Mouse (Mus musculus) kidney, embryonic 14.5 days (tissue): Measurements from ENCODE around the gene Rln1. TPM values are rescaled to one million over a fixed set of nuclear protein-coding genes. Genes with fewer than 3 reads are reported as not detected.
A peak's percentile ranks its signal among the peaks of the same experiment; 100 is the strongest.

ENCODE experiments used
- ATAC-seq: fragments of 200-750 bp; cut with Nextera tagmentation; 2 replicates; pipeline ENCODE4 v1.8.0; 2017; ENCODE audit warnings: moderate number of reproducible peaks, mild to moderate bottlenecking, moderate TSS enrichment, moderate library complexity; ENCODE audit not compliant: low FRiP score, low TSS enrichment
- H3K27ac ChIP-seq: fragments of 300-500 bp; sonication (generic); 2 replicates; pipeline ENCODE4 v1.5.1; 2014; ENCODE audit warnings: low read depth, mild to moderate bottlenecking, low read length, moderate library complexity, mixed read lengths
- H3K27me3 ChIP-seq: fragments of 300-500 bp; sonication (generic); 2 replicates; pipeline ENCODE4 v1.6.1; 2014; ENCODE audit warnings: mild to moderate bottlenecking, low read length; ENCODE audit not compliant: control insufficient read depth, insufficient read depth
- H3K36me3 ChIP-seq: fragments of 300-500 bp; sonication (generic); 2 replicates; pipeline ENCODE4 v1.6.1; 2014; ENCODE audit warnings: low read length, mixed read lengths; ENCODE audit not compliant: control insufficient read depth, insufficient read depth
- H3K4me1 ChIP-seq: fragments of 300-500 bp; sonication (generic); 2 replicates; pipeline ENCODE4 v1.6.1; 2014; ENCODE audit warnings: low read length, mixed read lengths; ENCODE audit not compliant: control insufficient read depth, insufficient read depth
- H3K4me2 ChIP-seq: fragments of 300-500 bp; sonication (generic); replicated peaks from 2 replicates; pipeline ENCODE4 v1.6.1; 2014; ENCODE audit warnings: low read depth, mild to moderate bottlenecking, low read length
- H3K4me3 ChIP-seq: fragments of 300-500 bp; sonication (generic); 2 replicates; pipeline ENCODE4 v1.5.1; 2014; ENCODE audit warnings: mild to moderate bottlenecking, low read length
- H3K9ac ChIP-seq: fragments of 300-500 bp; sonication (generic); 2 replicates; pipeline ENCODE4 v1.6.1; 2014; ENCODE audit warnings: low read depth, mild to moderate bottlenecking, low read length, moderate library complexity
- H3K9me3 ChIP-seq: fragments of 300-500 bp; sonication (generic); 2 replicates; pipeline ENCODE4 v1.6.1; 2016; ENCODE audit warnings: low read length; ENCODE audit not compliant: control insufficient read depth
- WGBS: fragments of 180-500 bp; shearing (Covaris S2); extraction: QIAGEN DNeasy Blood & Tissue Kit; methylation state at CpG from one replicate; pipeline ENCODE4 v1.1.7; 2014; 5-methylcytosine and 5-hydroxymethylcytosine counted together
- polyA plus RNA-seq: library from polyadenylated mRNA; unstranded; fragments of >200 nt; fragmentation: Nextera tagmentation; extraction: Ambion mirVana; gene quantifications from 2 replicates; pipeline ENCODE4 v1.2.1, GENCODE M21; 2014

The Rln1 gene
- polyA plus RNA-seq, 1 experiment from 2014 or later: not detected

DNA sequence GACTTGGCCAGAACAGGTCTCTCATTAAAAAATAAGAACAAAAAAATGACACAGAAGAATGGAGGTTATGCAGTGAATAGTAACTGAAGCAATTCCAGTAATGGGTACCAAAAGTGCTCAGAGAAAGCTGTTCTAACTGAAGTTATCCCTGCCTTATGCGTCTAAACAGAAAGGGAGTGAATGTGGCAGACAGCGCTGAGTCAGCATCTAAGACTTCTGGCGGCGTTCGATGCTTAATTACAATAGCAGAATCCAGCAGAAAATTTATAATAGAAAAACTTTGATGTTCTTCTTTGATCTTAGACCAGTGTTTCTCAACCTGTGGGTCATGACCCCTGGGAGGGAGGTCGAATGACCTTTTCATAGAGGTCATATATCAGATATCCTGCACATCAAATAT is 11.2 kb upstream of the Rln1 start:
- H3K9ac ChIP-seq: no peak overlapping the region
- H3K36me3 ChIP-seq: peaks cover 3% of the 10 kb centered on the region; the same call in 1 of the 2 replicates
- H3K9me3 ChIP-seq: no peaks in the 10 kb centered on the region
- H3K27me3 ChIP-seq: no peaks in the 10 kb centered on the region
- WGBS: 78% methylated on average over 6 of the region's 6 CpGs
- H3K4me2 ChIP-seq: no peak overlapping the region
- no peaks in the 10 kb centered on the region for H3K4me1 ChIP-seq
- no peak overlapping the region for H3K27ac ChIP-seq
- no peak for ATAC-seq
- no peak overlapping the region for H3K4me3 ChIP-seq

- no peak overlapping the region for H3K9ac ChIP-seq
- H3K4me3 ChIP-seq: no peak overlapping the region
- H3K4me2 ChIP-seq: no peak overlapping the region
- no peak overlapping the region for H3K27ac ChIP-seq
- no peaks in the 10 kb centered on the region for H3K9me3 ChIP-seq
- H3K4me1 ChIP-seq: no peaks in the 10 kb centered on the region
- ATAC-seq: no peak
- H3K27me3 ChIP-seq: no peaks in the 10 kb centered on the region
- H3K36me3 ChIP-seq: peaks cover under 1% of the 10 kb centered on the region; the same call in 1 of the 2 replicates
Observed at GRCm38 (mm10) chr19:29344868-29345267, 10.4 kb upstream of the Rln1 start.

DNA sequence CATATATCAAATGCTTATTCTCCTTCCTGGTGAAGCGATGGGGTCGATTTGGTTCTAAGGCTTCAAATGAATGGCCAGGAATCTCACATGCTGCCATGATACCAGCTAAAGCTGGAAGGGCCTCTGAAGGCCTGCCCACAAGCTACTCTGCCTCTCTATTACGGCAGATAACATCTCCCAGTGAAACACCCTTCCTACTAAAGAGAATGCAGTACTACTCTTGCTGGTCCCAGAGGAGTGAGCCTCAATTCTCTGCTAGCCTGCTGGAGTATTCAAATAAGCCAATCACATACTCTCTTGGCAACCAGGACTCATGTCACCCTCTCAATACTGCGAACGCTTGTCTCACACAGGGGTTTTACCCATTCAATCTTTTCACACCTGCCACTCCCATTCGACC is 7.8 kb upstream of the Rln1 start:
- Histone ChIP-seq H3K27me3 (no peaks in the 10 kb centered on the region), H3K27ac (no peak overlapping the region), H3K4me1 (no peaks in the 10 kb centered on the region), H3K9ac (no peak overlapping the region), H3K4me3 (no peak overlapping the region), H3K36me3 (no peaks in the 10 kb centered on the region), H3K9me3 (no peaks in the 10 kb centered on the region), H3K4me2 (no peak overlapping the region)
- 77% methylated on average over 6 of the region's 6 CpGs for WGBS
- no peak for ATAC-seq

- H3K4me2 ChIP-seq: no peak overlapping the region
- ATAC-seq: no peak
- H3K4me3 ChIP-seq: no peak overlapping the region
- H3K27me3 ChIP-seq: no peaks in the 10 kb centered on the region
- H3K4me1 ChIP-seq: no peaks in the 10 kb centered on the region
- no peaks in the 10 kb centered on the region for H3K36me3 ChIP-seq
- H3K9me3 ChIP-seq: no peaks in the 10 kb centered on the region
- H3K9ac ChIP-seq: no peak overlapping the region
- 85% methylated on average over 4 of the region's 4 CpGs for WGBS
- H3K27ac ChIP-seq: no peak overlapping the region
Observed at GRCm38 (mm10) chr19:29341029-29341428, 6.6 kb upstream of the Rln1 start.

DNA sequence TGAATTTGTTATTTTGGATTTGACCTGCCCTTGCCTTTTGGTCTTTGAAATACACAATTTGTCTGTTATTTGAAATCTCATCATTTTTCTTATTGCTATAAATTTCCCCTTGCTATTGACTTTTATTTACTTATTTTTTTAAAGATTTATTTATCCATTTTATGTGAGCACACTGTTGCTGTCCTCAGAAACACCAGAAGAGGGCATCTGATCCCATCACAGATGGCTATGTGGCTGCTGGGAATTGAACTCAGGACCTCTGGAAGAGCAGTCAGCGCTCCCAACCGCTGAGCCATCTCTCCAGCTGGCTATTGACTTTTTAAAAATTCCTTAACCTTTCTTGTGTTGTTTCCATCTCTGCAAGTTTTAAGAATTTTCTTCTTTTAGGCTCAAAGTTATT is 2.2 kb upstream of the Rln1 start:
- 80% methylated on average over 2 of the region's 2 CpGs for WGBS
- no peak for ATAC-seq
- no peaks in the 10 kb centered on the region for H3K36me3 ChIP-seq
- H3K9me3 ChIP-seq: no peaks in the 10 kb centered on the region
- no peak overlapping the region for H3K27ac ChIP-seq
- H3K27me3 ChIP-seq: no peaks in the 10 kb centered on the region
- no peak overlapping the region for H3K9ac ChIP-seq
- no peak overlapping the region for H3K4me2 ChIP-seq
- no peaks in the 10 kb centered on the region for H3K4me1 ChIP-seq
- H3K4me3 ChIP-seq: no peak overlapping the region

- no peaks in the 10 kb centered on the region for H3K4me1 ChIP-seq
- no peaks in the 10 kb centered on the region for H3K27me3 ChIP-seq
- no peak overlapping the region for H3K27ac ChIP-seq
- 89% methylated on average over 13 of the region's 13 CpGs for WGBS
- no peak overlapping the region for H3K9ac ChIP-seq
- no peak overlapping the region for H3K4me2 ChIP-seq
- no peaks in the 10 kb centered on the region for H3K36me3 ChIP-seq
- H3K4me3 ChIP-seq: no peak overlapping the region
- no peaks in the 10 kb centered on the region for H3K9me3 ChIP-seq
- ATAC-seq: no peak
Observed at GRCm38 (mm10) chr19:29326822-29327552, 7.5 kb downstream of the Rln1 start.

DNA sequence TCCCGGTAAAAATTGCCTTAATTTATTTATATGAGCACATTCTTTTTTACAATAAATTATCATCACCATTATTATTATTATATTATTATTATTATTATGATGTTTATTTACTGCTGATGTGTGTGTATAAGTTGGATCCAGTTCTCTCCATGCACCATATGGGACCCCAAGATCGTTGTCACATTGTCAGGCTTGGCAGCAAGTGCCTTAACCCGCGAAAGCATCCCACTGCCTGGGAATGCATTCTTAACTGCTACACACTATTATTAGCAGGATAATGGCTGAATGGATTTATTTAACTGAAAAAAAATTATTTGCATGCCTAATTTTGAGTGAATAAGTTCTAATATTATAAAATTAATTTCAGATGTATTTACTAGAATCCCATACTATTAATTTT is 8.1 kb downstream of the Rln1 start:
- WGBS: 91% methylated on average over 4 of the region's 4 CpGs
- no peak overlapping the region for H3K4me2 ChIP-seq
- H3K36me3 ChIP-seq: no peaks in the 10 kb centered on the region
- no peak for ATAC-seq
- no peak overlapping the region for H3K9ac ChIP-seq
- H3K4me3 ChIP-seq: no peak overlapping the region
- H3K4me1 ChIP-seq: no peaks in the 10 kb centered on the region
- no peak overlapping the region for H3K27ac ChIP-seq
- no peaks in the 10 kb centered on the region for H3K9me3 ChIP-seq
- H3K27me3 ChIP-seq: no peaks in the 10 kb centered on the region

DNA sequence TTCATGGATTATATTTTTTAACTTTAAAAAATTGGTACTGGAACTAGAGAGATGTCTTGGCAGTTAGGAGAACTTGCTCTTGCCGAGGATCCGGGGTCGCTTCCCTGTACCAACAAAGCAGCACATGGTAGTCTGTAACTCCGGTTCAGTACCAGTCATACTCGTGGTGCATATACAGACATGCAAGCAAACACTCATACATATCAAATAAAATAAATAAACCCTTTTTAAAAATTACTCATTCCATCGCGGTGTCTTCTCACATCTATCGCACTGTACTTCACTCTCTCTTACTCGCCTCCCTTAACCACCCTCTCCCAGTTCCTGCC is 8.7 kb downstream of the Rln1 start:
- Histone ChIP-seq H3K4me3 (peak overlapping the region; percentile 41; the same call in 1 of the 2 replicates), H3K36me3 (no peaks in the 10 kb centered on the region), H3K27ac (no peak overlapping the region), H3K27me3 (no peaks in the 10 kb centered on the region), H3K4me1 (no peaks in the 10 kb centered on the region), H3K4me2 (peak overlapping the region; percentile 58), H3K9me3 (no peaks in the 10 kb centered on the region), H3K9ac (no peak overlapping the region)
- 61% methylated on average over 9 of the region's 9 CpGs for WGBS
- 0 out of 2 replicates have a peak, but pooled peaks have one; percentile 41 for ATAC-seq

DNA sequence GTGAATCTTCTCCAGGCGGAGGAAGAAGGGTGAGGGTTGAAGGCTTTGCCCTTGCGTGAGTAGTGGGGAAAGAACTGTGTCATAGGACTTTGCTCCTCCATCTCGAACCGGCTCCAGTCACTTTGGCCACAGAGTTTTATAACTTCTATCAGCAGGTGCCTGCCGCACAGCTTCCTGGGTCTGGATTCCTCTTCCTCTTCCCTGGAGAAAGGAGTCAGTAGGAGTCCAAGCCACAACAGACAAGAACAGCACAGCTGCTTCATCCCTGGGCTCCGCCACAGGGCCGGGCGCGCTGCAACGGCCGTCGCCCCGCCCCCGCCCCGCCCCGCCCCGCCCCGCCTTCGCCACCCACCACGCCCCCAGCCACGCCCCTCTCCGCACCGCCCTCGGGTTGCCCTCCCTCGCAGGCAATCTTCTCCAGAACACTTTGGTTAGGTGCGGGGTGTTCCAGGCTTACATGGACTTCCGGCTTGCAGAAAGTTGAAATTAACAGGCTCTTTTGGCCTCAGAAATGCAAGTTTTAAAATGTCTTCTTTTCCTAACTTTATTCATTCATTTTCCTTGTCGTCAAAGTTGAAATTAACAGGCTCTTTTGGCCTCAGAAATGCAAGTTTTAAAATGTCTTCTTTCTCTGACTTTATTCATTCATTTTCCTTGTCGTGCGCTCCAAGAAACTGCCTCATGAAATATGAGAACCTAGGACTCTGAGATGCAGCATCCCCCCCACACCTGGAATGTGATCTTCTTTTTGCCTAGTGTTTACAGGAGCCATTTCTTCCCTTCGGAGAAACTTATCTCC is 9.2 kb downstream of the Rln1 start, which contains the start of gene Insl6:
TSS of gene Insl6 (minus strand) at position 304 of the 799 bp plus-strand sequence.
- 2% methylated on average over 28 of the region's 31 CpGs for WGBS
- peak; percentile 97 for ATAC-seq

More for the DNA sequence above, 9.2 kb downstream of the Rln1 start, which contains the start of gene Insl6:
- peak within 1 kb of the TSS; percentile 41 for H3K4me3 ChIP-seq
- no peaks in the 10 kb centered on the region for H3K4me1 ChIP-seq
- H3K27me3 ChIP-seq: no peaks in the 10 kb centered on the region
- peak within 1 kb of the TSS; percentile 51 for H3K9ac ChIP-seq
- no peaks in the 10 kb centered on the region for H3K9me3 ChIP-seq
- no peak within 1 kb of the TSS for H3K27ac ChIP-seq
- H3K36me3 ChIP-seq: no peaks in the 10 kb centered on the region
- peak within 1 kb of the TSS; percentile 58 for H3K4me2 ChIP-seq
